Mouse (Mus musculus): Measurements from ENCODE around the gene Smarcal1.

GRCm38 (mm10) chr1:72587532-72587931, 4.5 kb downstream of the Smarcal1 start:
- TF ChIP-seq E2F4 (IDR thresholded peaks at IDR 0.05; ENCODE audit: insufficient read depth) (no peak), MYOG (IDR thresholded peaks at IDR 0.05; ENCODE audit: control insufficient read depth in 1 of 3, insufficient read depth in 1 of 3, insufficient read length in 2 of 3, low read depth in 2 of 3) (no peak), USF1 (IDR thresholded peaks at IDR 0.05; ENCODE audit: low read depth) (no peak), POLR2A (IDR thresholded peaks at IDR 0.05; ENCODE audit: insufficient read length, low read depth) (no peak), POLR2AphosphoS2 (IDR thresholded peaks at IDR 0.05; ENCODE audit: insufficient read length, low read depth) (no peak), MAX (IDR thresholded peaks at IDR 0.05; ENCODE audit: low read depth) (no peak), MYOD1 (IDR thresholded peaks at IDR 0.05; ENCODE audit: control insufficient read depth in 1 of 3, insufficient read length in 2 of 3, low read depth in 2 of 3) (no peak)
